Mouse (Mus musculus): ENCODE measurements around the gene Pde10a. TPM values are rescaled to one million over a fixed set of nuclear protein-coding genes. Genes with fewer than 3 reads are reported as not detected.

Gene Pde10a
- total and polyA plus RNA-seq, 2 experiments: 0.28 to 0.56 TPM

GRCm38 (mm10) chr17:8838252-8838651 lies 313.1 kb downstream of the Pde10a start:
- H3K27ac ChIP-seq (replicated peaks; ENCODE audit: insufficient read depth, low read depth, low read length): no peak overlapping the region
- 54% methylated on average over 8 of the region's 8 CpGs for whole genome bisulfite sequencing
- no peak overlapping the region for H3K4me3 ChIP-seq (ENCODE audit: insufficient read depth, low read depth, low read length)
- no peak overlapping the region for H3K9ac ChIP-seq (ENCODE audit: low read depth, low read length)
- H3K4me1 ChIP-seq (ENCODE audit: control insufficient read depth, insufficient read depth, low read length): 0 out of 2 replicates have a peak, but pooled peaks cover 2% of the 10 kb centered on the region
- TF ChIP-seq POLR2A (IDR thresholded peaks at IDR 0.05; ENCODE audit: extremely low read depth, insufficient read depth, low read length): no peak
- no peak for TF ChIP-seq CTCF (IDR thresholded peaks at IDR 0.05; ENCODE audit: low read depth, low read length)
- DNase-seq (ENCODE audit: extremely low read depth, low read depth, low spot score): no peak
- H3K27me3 ChIP-seq (ENCODE audit: control insufficient read depth, insufficient read depth, low read length): no peaks in the 10 kb centered on the region
- H3K79me2 ChIP-seq (ENCODE audit: control insufficient read depth, insufficient read depth, low read length): no peaks in the 10 kb centered on the region
- no peaks in the 10 kb centered on the region for H3K36me3 ChIP-seq (ENCODE audit: control insufficient read depth, insufficient read depth, low read length)

GRCm38 (mm10) chr17:8839237-8840011 lies 314.3 kb downstream of the Pde10a start:
- no peak overlapping the region for H3K27ac ChIP-seq (replicated peaks; ENCODE audit: insufficient read depth, low read depth, low read length)
- H3K36me3 ChIP-seq (ENCODE audit: control insufficient read depth, insufficient read depth, low read length): no peaks in the 10 kb centered on the region
- 51% methylated on average over 10 of the region's 10 CpGs for WGBS

GRCm38 (mm10) chr17:8841094-8841493 lies 315.9 kb downstream of the Pde10a start:
- 80% methylated on average over 8 of the region's 8 CpGs for WGBS
- H3K36me3 ChIP-seq (ENCODE audit: control insufficient read depth, insufficient read depth, low read length): no peaks in the 10 kb centered on the region
- no peak for DNase-seq (ENCODE audit: extremely low read depth, low read depth, low spot score)
- no peak overlapping the region for H3K4me3 ChIP-seq (ENCODE audit: insufficient read depth, low read depth, low read length)
- no peaks in the 10 kb centered on the region for H3K27me3 ChIP-seq (ENCODE audit: control insufficient read depth, insufficient read depth, low read length)
- no peaks in the 10 kb centered on the region for H3K79me2 ChIP-seq (ENCODE audit: control insufficient read depth, insufficient read depth, low read length)
- H3K27ac ChIP-seq (replicated peaks; ENCODE audit: insufficient read depth, low read depth, low read length): no peak overlapping the region
- no peak overlapping the region for H3K9ac ChIP-seq (ENCODE audit: low read depth, low read length)
- TF ChIP-seq POLR2A (IDR thresholded peaks at IDR 0.05; ENCODE audit: extremely low read depth, insufficient read depth, low read length): no peak
- 0 out of 2 replicates have a peak, but pooled peaks cover 2% of the 10 kb centered on the region for H3K4me1 ChIP-seq (ENCODE audit: control insufficient read depth, insufficient read depth, low read length)

More at GRCm38 (mm10) chr17:8839237-8840011, 314.3 kb downstream of the Pde10a start:
- H3K27me3 ChIP-seq (ENCODE audit: control insufficient read depth, insufficient read depth, low read length): no peaks in the 10 kb centered on the region
- H3K79me2 ChIP-seq (ENCODE audit: control insufficient read depth, insufficient read depth, low read length): no peaks in the 10 kb centered on the region
- 0 out of 2 replicates have a peak, but pooled peaks cover 2% of the 10 kb centered on the region for H3K4me1 ChIP-seq (ENCODE audit: control insufficient read depth, insufficient read depth, low read length)
- no peak overlapping the region for H3K4me3 ChIP-seq (ENCODE audit: insufficient read depth, low read depth, low read length)
- TF ChIP-seq POLR2A (IDR thresholded peaks at IDR 0.05; ENCODE audit: extremely low read depth, insufficient read depth, low read length) (no peak), CTCF (IDR thresholded peaks at IDR 0.05; ENCODE audit: low read depth, low read length) (no peak)
- H3K9ac ChIP-seq (ENCODE audit: low read depth, low read length): no peak overlapping the region
- peak; percentile 56 for DNase-seq (ENCODE audit: extremely low read depth, low read depth, low spot score)

- Histone ChIP-seq H3K27me3 (ENCODE audit: control insufficient read depth, insufficient read depth, low read length) (no peaks in the 10 kb centered on the region), H3K4me1 (ENCODE audit: control insufficient read depth, insufficient read depth, low read length) (0 out of 2 replicates have a peak, but pooled peaks cover 2% of the 10 kb centered on the region), H3K79me2 (ENCODE audit: control insufficient read depth, insufficient read depth, low read length) (no peaks in the 10 kb centered on the region), H3K9ac (ENCODE audit: low read depth, low read length) (no peak overlapping the region), H3K27ac (replicated peaks; ENCODE audit: insufficient read depth, low read depth, low read length) (no peak overlapping the region), H3K36me3 (ENCODE audit: control insufficient read depth, insufficient read depth, low read length) (no peaks in the 10 kb centered on the region), H3K4me3 (ENCODE audit: insufficient read depth, low read depth, low read length) (no peak overlapping the region)
- DNase-seq (ENCODE audit: extremely low read depth, low read depth, low spot score): no peak
- WGBS: 71% methylated on average over 8 of the region's 8 CpGs
- TF ChIP-seq POLR2A (IDR thresholded peaks at IDR 0.05; ENCODE audit: extremely low read depth, insufficient read depth, low read length): no peak
- TF ChIP-seq CTCF (IDR thresholded peaks at IDR 0.05; ENCODE audit: low read depth, low read length): no peak
These were observed 316.8 kb downstream of the Pde10a start for GRCm38 (mm10) chr17:8841897-8842540.

GRCm38 (mm10) chr17:8842662-8843061 lies 317.5 kb downstream of the Pde10a start:
- no peaks in the 10 kb centered on the region for H3K36me3 ChIP-seq (ENCODE audit: control insufficient read depth, insufficient read depth, low read length)
- no peak overlapping the region for H3K4me3 ChIP-seq (ENCODE audit: insufficient read depth, low read depth, low read length)
- H3K79me2 ChIP-seq (ENCODE audit: control insufficient read depth, insufficient read depth, low read length): no peaks in the 10 kb centered on the region
- H3K27me3 ChIP-seq (ENCODE audit: control insufficient read depth, insufficient read depth, low read length): no peaks in the 10 kb centered on the region
- H3K4me1 ChIP-seq (ENCODE audit: control insufficient read depth, insufficient read depth, low read length): 0 out of 2 replicates have a peak, but pooled peaks cover 2% of the 10 kb centered on the region
- no peak overlapping the region for H3K9ac ChIP-seq (ENCODE audit: low read depth, low read length)
- TF ChIP-seq CTCF (IDR thresholded peaks at IDR 0.05; ENCODE audit: low read depth, low read length) (no peak), POLR2A (IDR thresholded peaks at IDR 0.05; ENCODE audit: extremely low read depth, insufficient read depth, low read length) (no peak)
- H3K27ac ChIP-seq (replicated peaks; ENCODE audit: insufficient read depth, low read depth, low read length): no peak overlapping the region
- DNase-seq (ENCODE audit: extremely low read depth, low read depth, low spot score): no peak
- 56% methylated on average over 4 of the region's 4 CpGs for WGBS
